Mouse (Mus musculus) liver, postnatal 0 days (tissue): Measurements from ENCODE around the gene Rnf227. TPM values are rescaled to one million over a fixed set of nuclear protein-coding genes. Genes with fewer than 3 reads are reported as not detected.

Experiments used
- ATAC-seq: fragments of 200-750 bp; cut with Nextera tagmentation; 2 replicates; pipeline ENCODE4 v1.8.0; 2017; ENCODE audit warnings: mild to moderate bottlenecking, moderate library complexity
- DNase-seq: peaks from one replicate; pipeline ENCODE4 v3.0.0-alpha.2; 2016
- H3K27ac ChIP-seq: fragments of 300-500 bp; sonication (generic); 2 replicates; pipeline ENCODE4 v1.5.1; 2014; ENCODE audit warnings: antibody characterized with exemption, moderate library complexity, mild to moderate bottlenecking, low read depth
- H3K27me3 ChIP-seq: fragments of 300-500 bp; sonication (generic); 2 replicates; pipeline ENCODE4 v1.6.1; 2014; ENCODE audit warnings: low read length, control low read depth, mixed read lengths; ENCODE audit not compliant: insufficient read depth
- H3K36me3 ChIP-seq: fragments of 300-500 bp; sonication (generic); replicated peaks from 2 replicates; pipeline ENCODE4 v1.6.1; 2014; ENCODE audit warnings: mild to moderate bottlenecking, control low read depth, low read length, moderate library complexity, mixed read lengths; ENCODE audit not compliant: insufficient read depth
- H3K4me1 ChIP-seq: fragments of 300-500 bp; sonication (generic); 2 replicates; pipeline ENCODE4 v1.6.1; 2014; ENCODE audit warnings: antibody characterized with exemption, mild to moderate bottlenecking, control low read depth; ENCODE audit not compliant: insufficient read depth
- H3K4me2 ChIP-seq: fragments of 300-500 bp; sonication (generic); 2 replicates; pipeline ENCODE4 v1.6.1; 2014; ENCODE audit warnings: low read depth, mild to moderate bottlenecking, low read length, moderate library complexity, mixed read lengths
- H3K4me3 ChIP-seq: fragments of 300-500 bp; sonication (generic); 2 replicates; pipeline ENCODE4 v1.5.1; 2014; ENCODE audit warnings: low read depth, low read length
- H3K9ac ChIP-seq: fragments of 300-500 bp; sonication (generic); replicated peaks from 2 replicates; pipeline ENCODE4 v1.6.1; 2014; ENCODE audit warnings: mild to moderate bottlenecking, moderate library complexity
- H3K9me3 ChIP-seq: fragments of 300-500 bp; sonication (generic); 2 replicates; pipeline ENCODE4 v1.6.1; 2016; ENCODE audit warnings: mild to moderate bottlenecking, control low read depth, low read length, mixed read lengths
- CTCF ChIP-seq: sonication (generic); IDR thresholded peaks from 2 replicates; pipeline ENCODE4 v1.5.1; 2016; ENCODE audit warnings: antibody characterized with exemption, low read depth
- EP300 ChIP-seq: IDR thresholded peaks from 2 replicates; pipeline ENCODE4 v1.6.1; 2016; ENCODE audit warnings: antibody characterized with exemption, low read depth, mild to moderate bottlenecking
- WGBS: fragments of 180-500 bp; shearing (Covaris S2); extraction: QIAGEN DNeasy Blood & Tissue Kit; methylation state at CpG from one replicate; pipeline ENCODE4 v1.1.7; 2014; ENCODE audit not compliant: insufficient replicate concordance; 5-methylcytosine and 5-hydroxymethylcytosine counted together
- polyA plus RNA-seq: library from polyadenylated mRNA; unstranded; fragments of >200 nt; fragmentation: Nextera tagmentation; extraction: Ambion mirVana; gene quantifications from 2 replicates; pipeline ENCODE4 v1.2.1, GENCODE M21; 2015

Gene Rnf227
- polyA plus RNA-seq, 1 experiment from 2014 or later = 0.87 TPM

GRCm38 (mm10) chr11:69334796-69335195, 5.5 kb upstream of the Rnf227 start:
- peaks cover 12% of the 10 kb centered on the region for H3K4me1 ChIP-seq
- H3K27ac ChIP-seq = no peak overlapping the region
- H3K4me2 ChIP-seq = no peak overlapping the region
- TF ChIP-seq CTCF (no peak), EP300 (no peak)
- WGBS = 66% methylated on average over 4 of the region's 4 CpGs
- H3K4me3 ChIP-seq = no peak overlapping the region
- H3K9me3 ChIP-seq = no peaks in the 10 kb centered on the region
- no peak for DNase-seq
- peaks cover 16% of the 10 kb centered on the region; the same call in 1 of the 2 replicates for H3K27me3 ChIP-seq
- no peak overlapping the region for H3K9ac ChIP-seq
- no peak for ATAC-seq
- H3K36me3 ChIP-seq = no peaks in the 10 kb centered on the region

GRCm38 (mm10) chr11:69346441-69346840, 6.2 kb downstream of the Rnf227 start:
- no peak for TF ChIP-seq EP300
- no peak for TF ChIP-seq CTCF
- Histone ChIP-seq H3K27me3 (no peaks in the 10 kb centered on the region), H3K36me3 (peaks cover 36% of the 10 kb centered on the region), H3K4me2 (no peak overlapping the region), H3K4me3 (no peak overlapping the region), H3K9me3 (no peaks in the 10 kb centered on the region), H3K4me1 (no peaks in the 10 kb centered on the region), H3K9ac (no peak overlapping the region), H3K27ac (no peak overlapping the region)
- no peak for DNase-seq
- WGBS = 90% methylated on average over 26 of the region's 26 CpGs
- no peak for ATAC-seq

- no peak overlapping the region for H3K27ac ChIP-seq
- no peaks in the 10 kb centered on the region for H3K4me1 ChIP-seq
- H3K9me3 ChIP-seq = no peaks in the 10 kb centered on the region
- no peak overlapping the region for H3K9ac ChIP-seq
- TF ChIP-seq EP300 (no peak), CTCF (no peak)
- H3K36me3 ChIP-seq = peaks cover 49% of the 10 kb centered on the region
- ATAC-seq (no peak), DNase-seq (no peak)
- H3K4me2 ChIP-seq = no peak overlapping the region
- 88% methylated on average over 5 of the region's 5 CpGs for WGBS
- no peaks in the 10 kb centered on the region for H3K27me3 ChIP-seq
- H3K4me3 ChIP-seq = no peak overlapping the region
Measured at GRCm38 (mm10) chr11:69356544-69356943, 16.3 kb downstream of the Rnf227 start.

GRCm38 (mm10) chr11:69357690-69358089, 17.4 kb downstream of the Rnf227 start:
- ATAC-seq = no peak
- Histone ChIP-seq H3K9me3 (no peaks in the 10 kb centered on the region), H3K36me3 (peaks cover 48% of the 10 kb centered on the region), H3K4me2 (no peak overlapping the region), H3K9ac (no peak overlapping the region), H3K4me3 (no peak overlapping the region), H3K27ac (no peak overlapping the region), H3K4me1 (0 out of 2 replicates have a peak, but pooled peaks cover under 1% of the 10 kb centered on the region), H3K27me3 (no peaks in the 10 kb centered on the region)
- 83% methylated on average over 12 of the region's 12 CpGs for WGBS
- no peak for TF ChIP-seq CTCF
- TF ChIP-seq EP300 = no peak
- DNase-seq = no peak

- no peak for TF ChIP-seq EP300
- TF ChIP-seq CTCF = no peak
- H3K27me3 ChIP-seq = peaks cover 1% of the 10 kb centered on the region; the same call in 1 of the 2 replicates
- DNase-seq (no peak), ATAC-seq (no peak)
- no peaks in the 10 kb centered on the region for H3K9me3 ChIP-seq
- H3K4me2 ChIP-seq = no peak overlapping the region
- no peak overlapping the region for H3K4me3 ChIP-seq
- peaks cover 27% of the 10 kb centered on the region for H3K4me1 ChIP-seq
- H3K9ac ChIP-seq = no peak overlapping the region
- H3K27ac ChIP-seq = no peak overlapping the region
- H3K36me3 ChIP-seq = peaks cover 24% of the 10 kb centered on the region; the same call in 1 of the 2 replicates
- WGBS = 75% methylated on average over 7 of the region's 7 CpGs
Measured at GRCm38 (mm10) chr11:69362021-69362420, 21.8 kb downstream of the Rnf227 start.

- peak; percentile 26; the same call in 1 of the 2 replicates for TF ChIP-seq CTCF
- no peak for TF ChIP-seq EP300
- Histone ChIP-seq H3K4me3 (no peak overlapping the region), H3K4me2 (0 out of 2 replicates have a peak overlapping the region, but pooled peaks have one; percentile 6), H3K36me3 (peaks cover 19% of the 10 kb centered on the region; the same call in 1 of the 2 replicates), H3K27me3 (peaks cover 6% of the 10 kb centered on the region; the same call in 1 of the 2 replicates), H3K27ac (no peak overlapping the region), H3K4me1 (peaks cover 31% of the 10 kb centered on the region), H3K9me3 (no peaks in the 10 kb centered on the region), H3K9ac (no peak overlapping the region)
- DNase-seq = no peak
- WGBS = 96% methylated on average over 2 of the region's 2 CpGs
- ATAC-seq = no peak
Measured at GRCm38 (mm10) chr11:69362479-69362878, 22.2 kb downstream of the Rnf227 start.

- H3K4me1 ChIP-seq = peaks cover 37% of the 10 kb centered on the region
- no peaks in the 10 kb centered on the region for H3K9me3 ChIP-seq
Measured at GRCm38 (mm10) chr11:69364376-69364775, 24.1 kb downstream of the Rnf227 start.

More at GRCm38 (mm10) chr11:69364376-69364775, 24.1 kb downstream of the Rnf227 start:
- Histone ChIP-seq H3K9ac (peak overlapping the region; percentile 50), H3K4me2 (peak overlapping the region; percentile 62), H3K4me3 (peak overlapping the region; percentile 32), H3K27ac (peak overlapping the region; percentile 84), H3K27me3 (peaks cover 18% of the 10 kb centered on the region), H3K36me3 (peaks cover 15% of the 10 kb centered on the region; the same call in 1 of the 2 replicates)
- ATAC-seq (peak; percentile 51), DNase-seq (no peak)
- TF ChIP-seq CTCF = no peak
- no peak for TF ChIP-seq EP300
- 54% methylated on average over 8 of the region's 8 CpGs for WGBS
